Mouse (Mus musculus) liver, embryonic 15.5 days (tissue): ENCODE results near the gene Chek1. TPM values are rescaled to one million over a fixed set of nuclear protein-coding genes. Genes with fewer than 3 reads are reported as not detected.

ENCODE experiments used
- ATAC-seq: fragments of 200-750 bp; cut with Nextera tagmentation; 2 replicates; pipeline ENCODE4 v1.8.0; 2017; ENCODE audit warnings: moderate number of reproducible peaks, mild to moderate bottlenecking, moderate library complexity; ENCODE audit not compliant: insufficient read depth
- H3K27ac ChIP-seq: fragments of 300-500 bp; sonication (generic); replicated peaks from 2 replicates; pipeline ENCODE4 v1.5.1; 2015; ENCODE audit warnings: mild to moderate bottlenecking, inconsistent platforms
- H3K27me3 ChIP-seq: fragments of 300-500 bp; sonication (generic); 2 replicates; pipeline ENCODE4 v1.6.1; 2015; ENCODE audit warnings: mild to moderate bottlenecking, inconsistent platforms
- H3K36me3 ChIP-seq: fragments of 300-500 bp; sonication (generic); replicated peaks from 2 replicates; pipeline ENCODE4 v1.6.1; 2015; ENCODE audit warnings: moderate library complexity, mild to moderate bottlenecking, inconsistent platforms
- H3K4me1 ChIP-seq: fragments of 300-500 bp; sonication (generic); replicated peaks from 2 replicates; pipeline ENCODE4 v1.6.1; 2015; ENCODE audit warnings: inconsistent platforms
- H3K4me2 ChIP-seq: fragments of 300-500 bp; sonication (generic); 2 replicates; pipeline ENCODE4 v1.6.1; 2015; ENCODE audit warnings: moderate library complexity, mild to moderate bottlenecking, inconsistent platforms
- H3K4me3 ChIP-seq: fragments of 300-500 bp; sonication (generic); replicated peaks from 2 replicates; pipeline ENCODE4 v1.5.1; 2015; ENCODE audit warnings: mild to moderate bottlenecking, inconsistent platforms
- H3K9ac ChIP-seq: fragments of 300-500 bp; sonication (generic); 2 replicates; pipeline ENCODE4 v1.6.1; 2015; ENCODE audit warnings: moderate library complexity, mild to moderate bottlenecking, inconsistent platforms
- H3K9me3 ChIP-seq: fragments of 300-500 bp; sonication (generic); replicated peaks from 2 replicates; pipeline ENCODE4 v1.6.1; 2016; ENCODE audit warnings: inconsistent platforms
- WGBS: fragments of 180-500 bp; shearing (Covaris S2); methylation state at CpG from one replicate; pipeline ENCODE4 v1.1.7; 2015; ENCODE audit warnings: mixed read lengths; ENCODE audit not compliant: insufficient replicate concordance; 5-methylcytosine and 5-hydroxymethylcytosine counted together
- polyA plus RNA-seq: library from polyadenylated mRNA; unstranded; fragments of >200 nt; fragmentation: Nextera tagmentation; extraction: Ambion mirVana; gene quantifications from 2 replicates; pipeline ENCODE4 v1.2.1, GENCODE M21; 2015

Chek1 gene
- polyA plus RNA-seq, result 13.2 and 16.9 TPM in 2 replicates

GRCm38 (mm10) chr9:36727034-36727755 lies at the start of gene Chek1:
Gene Chek1, minus strand, starts transcription at chr9:36727065.
- Histone ChIP-seq H3K9ac (peak within 1 kb of the TSS; percentile 93), H3K4me1 (peaks cover 20% of the 10 kb centered on the region), H3K4me2 (peak within 1 kb of the TSS; percentile 94), H3K4me3 (peak within 1 kb of the TSS; percentile 87), H3K36me3 (peaks cover 37% of the 10 kb centered on the region), H3K27ac (peak within 1 kb of the TSS; percentile 88), H3K9me3 (no peaks in the 10 kb centered on the region), H3K27me3 (no peaks in the 10 kb centered on the region)
- WGBS, result under 1% methylated on average over 12 of the region's 12 CpGs
- no peak for ATAC-seq

GRCm38 (mm10) chr9:36769048-36769413 lies 42.2 kb upstream of the Chek1 start:
- Histone ChIP-seq H3K4me1 (peaks cover 22% of the 10 kb centered on the region), H3K27me3 (no peaks in the 10 kb centered on the region), H3K9ac (peak overlapping the region; percentile 81; the same call in 1 of the 2 replicates), H3K36me3 (peaks cover 9% of the 10 kb centered on the region), H3K4me3 (peak overlapping the region; percentile 100), H3K9me3 (no peaks in the 10 kb centered on the region), H3K27ac (peak overlapping the region; percentile 96), H3K4me2 (peak overlapping the region; percentile 82)
- 69% methylated on average over 1 of the region's 1 CpGs for WGBS
- ATAC-seq, result no peak

GRCm38 (mm10) chr9:36768156-36769047 lies 41.5 kb upstream of the Chek1 start:
- peak overlapping the region; percentile 100 for H3K4me3 ChIP-seq
- peaks cover 14% of the 10 kb centered on the region for H3K36me3 ChIP-seq
- H3K27me3 ChIP-seq, result no peaks in the 10 kb centered on the region
- no peaks in the 10 kb centered on the region for H3K9me3 ChIP-seq
- peaks cover 22% of the 10 kb centered on the region for H3K4me1 ChIP-seq
- H3K27ac ChIP-seq, result peak overlapping the region; percentile 96
- H3K9ac ChIP-seq, result peak overlapping the region; percentile 81
- 4% methylated on average over 25 of the region's 25 CpGs for WGBS
- peak overlapping the region; percentile 82 for H3K4me2 ChIP-seq
- peak; percentile 37 for ATAC-seq

GRCm38 (mm10) chr9:36767203-36768143 lies 40.6 kb upstream of the Chek1 start, which contains the start of gene Stt3a:
Gene Stt3a, minus strand, starts transcription at chr9:36767679.
- H3K36me3 ChIP-seq, result peaks cover 22% of the 10 kb centered on the region
- no peaks in the 10 kb centered on the region for H3K9me3 ChIP-seq
- H3K4me2 ChIP-seq, result peak within 1 kb of the TSS; percentile 83
- H3K4me3 ChIP-seq, result peak within 1 kb of the TSS; percentile 100
- peak within 1 kb of the TSS; percentile 96 for H3K27ac ChIP-seq
- H3K27me3 ChIP-seq, result no peaks in the 10 kb centered on the region
- H3K4me1 ChIP-seq, result peaks cover 22% of the 10 kb centered on the region
- under 1% methylated on average over 60 of the region's 60 CpGs for WGBS
- ATAC-seq, result peak; percentile 98
- H3K9ac ChIP-seq, result peak within 1 kb of the TSS; percentile 87

GRCm38 (mm10) chr9:36764378-36764777 lies 37.5 kb upstream of the Chek1 start:
- Histone ChIP-seq H3K36me3 (peaks cover 37% of the 10 kb centered on the region), H3K4me1 (peaks cover 22% of the 10 kb centered on the region), H3K27me3 (no peaks in the 10 kb centered on the region), H3K4me2 (no peak overlapping the region), H3K9me3 (no peaks in the 10 kb centered on the region), H3K4me3 (no peak overlapping the region), H3K27ac (no peak overlapping the region), H3K9ac (no peak overlapping the region)
- 69% methylated on average over 1 of the region's 1 CpGs for WGBS
- no peak for ATAC-seq

- Histone ChIP-seq H3K4me2 (peak overlapping the region; percentile 94), H3K4me3 (peak overlapping the region; percentile 87), H3K9me3 (no peaks in the 10 kb centered on the region), H3K4me1 (peaks cover 20% of the 10 kb centered on the region), H3K9ac (peak overlapping the region; percentile 93), H3K36me3 (peaks cover 40% of the 10 kb centered on the region), H3K27me3 (no peaks in the 10 kb centered on the region), H3K27ac (peak overlapping the region; percentile 88)
- peak; percentile 91 for ATAC-seq
- under 1% methylated on average over 53 of the region's 53 CpGs for WGBS
Observed at GRCm38 (mm10) chr9:36726131-36727033, 483 bp downstream of the Chek1 start.

- Histone ChIP-seq H3K9ac (no peak overlapping the region), H3K36me3 (peaks cover 59% of the 10 kb centered on the region), H3K27ac (no peak overlapping the region), H3K4me2 (no peak overlapping the region), H3K27me3 (no peaks in the 10 kb centered on the region), H3K9me3 (no peaks in the 10 kb centered on the region), H3K4me1 (no peaks in the 10 kb centered on the region), H3K4me3 (no peak overlapping the region)
- no peak for ATAC-seq
- 67% methylated on average over 3 of the region's 3 CpGs for whole genome bisulfite sequencing
Observed at GRCm38 (mm10) chr9:36716624-36717023, 10.2 kb downstream of the Chek1 start.

- H3K4me2 ChIP-seq, result no peak overlapping the region
- H3K9me3 ChIP-seq, result no peaks in the 10 kb centered on the region
- H3K27me3 ChIP-seq, result no peaks in the 10 kb centered on the region
- no peak overlapping the region for H3K27ac ChIP-seq
- H3K36me3 ChIP-seq, result peaks cover 16% of the 10 kb centered on the region
- ATAC-seq, result no peak
- 41% methylated on average over 6 of the region's 6 CpGs for WGBS
- no peak overlapping the region for H3K9ac ChIP-seq
- no peaks in the 10 kb centered on the region for H3K4me1 ChIP-seq
- no peak overlapping the region for H3K4me3 ChIP-seq
Observed at GRCm38 (mm10) chr9:36707304-36707703, 19.6 kb downstream of the Chek1 start.

GRCm38 (mm10) chr9:36705923-36706322 lies 20.9 kb downstream of the Chek1 start:
- Histone ChIP-seq H3K4me1 (no peaks in the 10 kb centered on the region), H3K27me3 (no peaks in the 10 kb centered on the region), H3K27ac (no peak overlapping the region), H3K9me3 (no peaks in the 10 kb centered on the region), H3K36me3 (peaks cover 11% of the 10 kb centered on the region), H3K9ac (no peak overlapping the region), H3K4me3 (no peak overlapping the region), H3K4me2 (no peak overlapping the region)
- 73% methylated on average over 3 of the region's 3 CpGs for WGBS
- ATAC-seq, result no peak

- Histone ChIP-seq H3K4me1 (no peaks in the 10 kb centered on the region), H3K4me2 (no peak overlapping the region), H3K9ac (no peak overlapping the region), H3K4me3 (no peak overlapping the region), H3K27me3 (no peaks in the 10 kb centered on the region), H3K27ac (no peak overlapping the region), H3K9me3 (no peaks in the 10 kb centered on the region), H3K36me3 (no peaks in the 10 kb centered on the region)
- WGBS, result 83% methylated on average over 10 of the region's 10 CpGs
- ATAC-seq, result no peak
Observed at GRCm38 (mm10) chr9:36694276-36694675, 32.6 kb downstream of the Chek1 start.
